Mouse (Mus musculus): ENCODE measurements around the gene Rhoa.
"Not testable (repeated sequence)": the region's sequence is repeated elsewhere in the genome, so short reads cannot be mapped to it uniquely, and the experiment has no call there.

Rhoa gene

GRCm38 (mm10) chr9:108305629-108306520, at the start of gene Rhoa, which contains the start of gene Tcta:
Rhoa (plus strand) TSS chr9:108306129.
Tcta (minus strand) TSS chr9:108306160.
- DNase-seq (ENCODE audit: low read depth, low spot score) = peak; percentile 100

GRCm38 (mm10) chr9:108260526-108260925, 45.4 kb upstream of the Rhoa start:
- DNase-seq (ENCODE audit: low read depth, low spot score) = no peak

GRCm38 (mm10) chr9:108261865-108262264, 44.1 kb upstream of the Rhoa start:
- no peak for DNase-seq (ENCODE audit: low read depth, low spot score)

- DNase-seq (ENCODE audit: low read depth, low spot score) = no peak
Observed at GRCm38 (mm10) chr9:108262494-108263049, 43.4 kb upstream of the Rhoa start.

- no peak for DNase-seq (ENCODE audit: low read depth, low spot score)
Observed at GRCm38 (mm10) chr9:108263131-108263681, 42.7 kb upstream of the Rhoa start.

- DNase-seq (ENCODE audit: low read depth, low spot score) = peak; percentile 97
Observed at GRCm38 (mm10) chr9:108263690-108264190, 42.2 kb upstream of the Rhoa start, which contains the start of gene Dag1. Dag1 (minus strand) TSS chr9:108263958.

- DNase-seq (ENCODE audit: low read depth, low spot score) = peak; percentile 61
Observed at GRCm38 (mm10) chr9:108264191-108264921, 41.6 kb upstream of the Rhoa start.

GRCm38 (mm10) chr9:108266261-108266935, 39.5 kb upstream of the Rhoa start:
- no peak for DNase-seq (ENCODE audit: low read depth, low spot score)

- no peak for DNase-seq (ENCODE audit: low read depth, low spot score)
Observed at GRCm38 (mm10) chr9:108267691-108268090, 38.2 kb upstream of the Rhoa start.

GRCm38 (mm10) chr9:108268701-108269100, 37.2 kb upstream of the Rhoa start:
- not testable (repeated sequence) for DNase-seq (ENCODE audit: low read depth, low spot score)

- no peak for DNase-seq (ENCODE audit: low read depth, low spot score)
Observed at GRCm38 (mm10) chr9:108271941-108272340, 34.0 kb upstream of the Rhoa start.

GRCm38 (mm10) chr9:108272691-108273090, 33.2 kb upstream of the Rhoa start:
- DNase-seq (ENCODE audit: low read depth, low spot score) = no peak

GRCm38 (mm10) chr9:108273485-108273884, 32.4 kb upstream of the Rhoa start:
- no peak for DNase-seq (ENCODE audit: low read depth, low spot score)

- DNase-seq (ENCODE audit: low read depth, low spot score) = no peak
Observed at GRCm38 (mm10) chr9:108274476-108275330, 31.2 kb upstream of the Rhoa start.

GRCm38 (mm10) chr9:108275331-108275659, 30.6 kb upstream of the Rhoa start:
- DNase-seq (ENCODE audit: low read depth, low spot score) = no peak

GRCm38 (mm10) chr9:108278697-108279450, 27.1 kb upstream of the Rhoa start:
- DNase-seq (ENCODE audit: low read depth, low spot score) = no peak

- no peak for DNase-seq (ENCODE audit: low read depth, low spot score)
Observed at GRCm38 (mm10) chr9:108280071-108280828, 25.7 kb upstream of the Rhoa start.

- DNase-seq (ENCODE audit: low read depth, low spot score) = peak; percentile 79
Observed at GRCm38 (mm10) chr9:108284410-108284809, 21.5 kb upstream of the Rhoa start.

All from mesoderm, embryonic 11.5 days (tissue).